Mouse (Mus musculus) cerebellum, adult 9-10 months (tissue): ENCODE results near the gene Adgrv1.
A peak's percentile ranks its signal among the peaks of the same experiment; 100 is the strongest.

Experiments
- DNase-seq: peaks from one replicate; pipeline ENCODE4 v3.0.0; 2022

Adgrv1 gene

DNA sequence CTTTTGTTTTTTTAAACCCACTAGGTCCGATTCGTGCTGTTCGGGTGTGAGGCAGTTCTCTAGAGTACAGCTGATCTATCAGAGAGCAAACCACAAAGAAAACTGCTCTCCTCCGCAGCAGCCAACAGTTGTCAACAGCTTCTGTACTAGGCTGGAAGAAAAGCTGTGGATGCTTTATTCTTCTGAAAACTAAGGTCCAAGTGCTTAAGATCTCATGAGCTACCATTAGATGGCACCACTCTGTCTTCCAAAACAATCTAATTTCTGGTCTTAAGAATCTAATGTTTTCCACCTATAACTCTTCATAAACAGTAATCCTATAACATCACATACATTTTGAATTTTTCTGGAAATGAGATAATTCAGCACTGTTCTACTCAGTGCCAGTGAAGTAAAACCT, 22.6 kb downstream of the Adgrv1 start:
- DNase-seq: no peak

DNA sequence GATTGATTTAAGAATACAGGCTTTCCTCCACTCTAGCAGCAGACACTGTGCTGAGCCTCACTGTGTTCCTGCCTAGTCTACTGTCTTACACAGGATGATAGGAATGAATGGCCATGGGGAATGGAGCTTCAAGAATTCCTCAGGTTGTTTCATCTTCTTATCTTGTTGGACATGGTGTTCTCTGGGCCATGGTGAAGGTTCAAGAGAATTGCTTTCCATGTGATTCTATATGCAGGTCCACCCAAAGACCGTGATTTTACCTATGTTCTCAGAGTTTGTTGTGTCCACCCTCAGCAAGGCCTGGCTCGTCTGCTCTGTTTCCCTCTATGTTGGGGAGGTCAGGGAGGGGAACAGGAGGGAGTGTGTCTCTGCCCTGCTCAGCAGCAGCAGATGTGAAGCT, 26.0 kb downstream of the Adgrv1 start:
- DNase-seq: no peak

DNA sequence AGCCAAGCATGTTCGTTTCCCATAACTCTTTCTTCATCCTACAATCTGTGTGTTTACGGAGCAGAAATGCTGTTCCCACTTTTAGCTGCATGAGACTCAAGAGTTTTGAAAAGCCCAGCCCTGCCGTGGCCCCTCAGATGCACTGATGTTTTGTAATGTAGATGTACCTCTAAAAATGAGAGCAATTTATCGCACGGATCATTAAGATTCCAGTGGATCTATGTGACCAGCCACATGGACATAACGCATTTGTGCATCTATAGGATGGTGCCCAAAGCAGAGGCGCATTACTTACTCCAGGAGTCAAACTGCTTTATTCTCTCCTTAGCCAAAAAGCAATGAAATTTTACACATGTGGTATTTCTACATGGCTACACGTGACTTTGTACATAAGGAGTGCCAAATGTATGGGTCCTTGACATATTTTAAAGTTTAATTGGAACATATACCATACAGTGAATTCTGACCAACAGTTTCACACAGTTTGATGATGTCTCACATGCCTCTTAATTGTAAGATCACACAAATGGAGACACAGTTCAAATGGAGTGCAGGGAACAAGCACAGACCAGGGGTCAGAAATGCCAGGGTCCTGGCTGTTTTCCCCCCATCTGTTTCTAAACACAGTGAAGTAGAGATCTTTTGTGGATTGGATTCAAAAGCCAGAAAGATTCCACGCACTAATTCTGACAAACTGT, 35.9 kb downstream of the Adgrv1 start:
- no peak for DNase-seq

DNA sequence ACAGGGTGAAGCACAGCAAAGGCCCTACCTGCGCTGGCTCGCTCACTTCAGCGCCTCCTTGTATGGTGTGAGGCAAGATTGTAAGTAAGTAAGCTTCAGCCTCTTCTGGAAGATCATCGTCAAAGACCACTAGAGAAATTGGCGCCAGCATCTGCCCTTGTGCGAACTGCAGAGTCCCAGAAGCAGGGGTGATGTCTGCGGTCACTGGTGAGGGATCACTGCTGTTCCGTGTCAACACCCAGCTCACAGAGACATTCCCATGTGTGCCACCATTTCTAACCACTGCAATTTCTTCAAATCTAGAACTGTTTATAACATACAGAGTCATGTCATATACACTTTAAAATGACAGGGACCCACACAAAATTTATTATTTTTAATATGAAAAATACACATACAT, 54.3 kb downstream of the Adgrv1 start:
- no peak for DNase-seq

DNA sequence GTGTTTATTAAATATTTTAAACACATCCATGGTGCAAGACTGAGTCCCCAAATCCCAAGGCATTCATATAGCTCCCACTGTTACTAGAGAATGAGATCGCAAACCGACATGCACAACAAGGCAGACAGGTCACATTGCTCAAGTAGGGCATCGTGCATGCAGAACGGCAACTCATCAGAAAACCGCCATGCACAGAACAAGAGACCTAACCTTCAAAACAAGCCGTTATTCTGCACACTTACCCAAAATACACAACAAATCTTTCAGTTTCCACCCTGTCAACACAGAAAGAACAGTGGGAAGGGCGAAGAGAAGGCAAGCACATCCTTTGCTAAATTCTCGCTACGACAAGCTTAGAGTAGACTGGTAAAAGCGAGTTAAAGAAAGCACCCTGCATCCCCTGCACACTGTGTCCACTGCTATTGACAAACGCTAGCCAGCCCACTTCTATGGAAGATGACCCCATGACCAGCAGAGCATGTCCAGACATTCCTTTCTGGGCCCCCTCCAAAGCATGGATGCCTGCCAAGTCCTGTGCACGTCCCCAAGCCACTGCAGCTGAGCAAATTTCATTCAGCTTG, 62.6 kb downstream of the Adgrv1 start:
- DNase-seq: no peak

DNA sequence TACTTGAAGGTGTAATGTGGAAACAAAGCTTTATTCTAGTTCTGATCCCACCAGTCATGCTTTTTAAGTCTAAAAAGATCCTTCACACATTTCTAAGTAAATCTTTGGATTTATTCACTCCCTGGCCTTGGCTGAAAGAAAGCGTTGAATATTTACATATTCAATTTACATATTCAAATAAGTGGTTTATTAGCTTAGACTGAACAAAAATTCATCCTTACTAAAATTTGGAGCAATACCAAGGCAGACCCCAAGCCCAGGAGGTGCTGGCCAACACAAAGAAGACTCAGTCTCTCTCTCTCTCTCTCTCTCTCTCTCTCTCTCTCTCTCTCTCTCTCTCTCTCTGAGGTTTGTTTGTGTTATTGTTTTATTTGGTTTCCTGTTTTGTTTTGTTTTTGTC, 82.9 kb downstream of the Adgrv1 start:
- no peak for DNase-seq

DNA sequence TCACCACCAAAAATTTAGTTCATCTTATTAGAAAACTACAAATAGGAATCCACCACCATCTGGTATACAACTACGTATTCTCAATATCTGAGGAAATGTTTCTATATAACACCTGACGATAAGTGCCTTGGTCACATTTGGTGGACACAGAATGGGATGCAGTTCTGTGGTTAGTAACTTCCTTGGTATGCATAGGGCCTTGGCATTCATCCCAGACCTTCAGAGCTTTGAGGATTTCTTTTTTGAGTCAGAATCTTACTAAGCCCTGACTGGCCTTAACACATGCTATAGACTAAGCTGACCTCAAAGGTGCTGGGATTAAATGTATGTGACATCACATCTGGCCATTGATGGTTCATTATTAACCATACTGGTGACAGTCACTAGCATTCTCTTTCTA, 98.0 kb downstream of the Adgrv1 start:
- no peak for DNase-seq

DNA sequence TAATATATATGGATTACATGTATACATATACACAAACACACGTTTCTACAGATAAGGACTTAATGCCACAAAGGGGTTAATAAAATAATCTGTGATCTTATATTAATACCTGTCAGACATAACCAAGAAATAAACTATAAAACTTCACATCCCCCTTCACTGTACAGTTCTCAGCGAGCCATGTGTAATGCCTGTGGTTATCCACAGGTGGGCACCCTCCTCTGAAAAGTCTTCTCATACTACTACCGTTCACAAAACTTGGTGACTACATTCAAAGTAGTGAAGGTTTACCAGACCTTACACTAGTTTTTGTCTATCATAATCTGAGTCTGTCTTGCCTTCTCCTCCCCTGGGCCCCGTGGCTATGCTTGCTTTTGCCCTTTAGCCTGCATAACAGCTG, 106.3 kb downstream of the Adgrv1 start:
- no peak for DNase-seq

DNA sequence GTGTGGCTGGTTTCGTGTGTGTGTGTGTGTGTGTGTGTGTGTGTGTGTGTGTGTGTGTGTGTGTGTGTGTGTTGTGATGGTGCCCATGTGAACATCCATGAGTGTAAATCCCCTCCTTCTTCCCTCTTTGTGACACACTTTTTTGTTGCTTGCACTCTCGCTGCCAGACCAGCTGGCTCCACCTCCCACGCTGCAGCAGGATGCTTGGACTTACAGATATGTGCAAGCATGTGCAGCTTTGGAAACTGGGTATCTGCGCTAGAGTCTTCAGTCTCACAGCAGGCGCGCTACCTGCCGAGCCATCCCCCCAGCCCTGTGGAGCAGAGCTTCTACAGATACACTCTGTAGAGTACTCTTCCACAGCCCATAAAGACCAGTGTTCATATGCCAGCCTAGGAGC, 122.8 kb downstream of the Adgrv1 start:
- no peak for DNase-seq

DNA sequence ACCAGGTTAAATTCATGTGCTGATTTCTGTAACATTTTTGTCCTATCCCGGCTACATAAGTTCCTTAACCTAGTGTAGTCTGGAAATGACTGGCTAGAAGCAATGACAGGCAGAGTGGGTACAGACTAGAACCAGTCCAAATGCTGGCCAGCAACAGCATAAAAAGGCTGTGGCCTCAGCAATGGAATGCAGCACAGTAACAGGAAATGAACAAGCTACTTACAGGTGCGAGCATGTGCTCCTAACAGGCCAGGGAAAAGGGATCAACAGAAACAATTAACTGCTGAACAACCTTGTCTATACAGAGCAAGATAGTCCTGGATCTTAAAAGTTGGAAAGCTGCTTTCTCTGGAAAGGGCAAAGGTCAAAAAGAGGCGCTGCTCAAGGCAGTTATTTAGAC, 135.9 kb downstream of the Adgrv1 start:
- no peak for DNase-seq

DNA sequence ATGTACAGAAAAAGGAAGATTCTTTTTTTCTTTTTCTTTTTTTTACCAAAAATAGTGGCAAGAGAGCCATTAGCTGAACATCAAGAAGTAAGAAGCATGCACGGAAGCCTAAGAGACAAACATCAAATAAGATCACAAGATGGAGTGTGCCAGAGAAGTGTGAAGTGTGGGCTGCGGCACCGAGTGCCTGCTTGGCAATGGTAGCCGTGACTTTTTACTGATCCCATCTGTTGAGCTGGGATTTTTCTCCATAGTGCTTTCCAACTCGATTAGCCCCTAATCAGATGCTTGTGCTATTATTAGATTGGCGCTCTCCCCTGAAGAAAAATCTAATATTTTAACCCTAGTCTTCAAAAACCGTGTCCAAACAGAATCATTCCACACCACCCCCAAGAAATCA, 141.0 kb downstream of the Adgrv1 start:
- no peak for DNase-seq

DNA sequence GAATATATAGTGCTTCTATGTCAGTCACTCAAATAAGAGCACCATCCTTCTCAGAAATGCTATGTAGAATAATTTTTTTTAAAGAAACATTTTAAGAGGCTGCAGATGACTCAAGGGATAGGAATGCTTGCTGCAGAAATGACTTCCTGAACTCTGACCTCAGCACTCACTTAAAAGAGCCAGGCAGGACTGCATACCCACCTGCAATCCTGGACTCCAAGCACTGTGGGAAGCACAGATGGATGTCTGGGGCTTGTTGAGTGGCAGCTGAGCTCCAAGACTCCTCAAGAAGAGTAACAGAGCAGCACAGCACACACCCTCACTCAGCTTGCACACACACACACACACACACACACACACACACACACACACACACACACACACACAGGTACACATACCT, 146.0 kb downstream of the Adgrv1 start:
- no peak for DNase-seq

DNA sequence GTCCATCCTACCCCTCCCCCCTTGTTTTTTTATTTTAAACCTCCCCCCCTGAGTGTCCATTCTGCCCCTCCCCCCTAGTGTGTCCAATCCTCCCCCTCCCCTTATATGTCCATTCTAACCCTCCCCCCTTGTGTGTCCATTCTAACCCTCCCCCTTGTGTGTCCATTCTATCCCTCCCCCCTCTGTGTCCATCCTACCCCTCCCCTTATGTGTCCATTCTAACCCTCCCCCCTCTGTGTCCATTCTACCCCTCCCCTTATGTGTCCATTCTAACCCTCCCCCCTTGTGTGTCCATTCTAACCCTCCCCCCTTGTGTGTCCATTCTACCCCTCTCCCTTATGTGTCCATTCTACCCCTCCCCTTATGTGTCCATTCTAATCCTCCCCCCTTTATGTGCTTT, 159.2 kb downstream of the Adgrv1 start:
- DNase-seq: no peak

DNA sequence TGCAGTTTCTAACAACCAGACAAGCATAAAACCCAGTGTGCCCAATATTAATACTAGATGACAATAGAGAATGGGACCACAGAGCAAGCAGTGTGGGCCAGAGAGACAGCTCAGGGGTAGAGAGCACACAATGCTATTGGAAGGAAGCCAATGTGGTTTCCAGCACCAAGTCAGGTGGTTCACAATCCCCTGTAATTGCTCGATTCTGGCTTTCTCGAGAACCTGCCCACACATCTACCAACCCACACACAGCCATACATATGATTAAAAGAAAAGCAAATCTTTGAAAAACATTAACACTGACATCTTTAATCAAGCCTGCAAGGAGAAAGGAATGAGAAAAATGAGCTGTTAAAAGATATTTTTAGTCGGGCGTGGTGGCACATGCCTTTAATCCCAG, 166.3 kb downstream of the Adgrv1 start:
- no peak for DNase-seq

DNA sequence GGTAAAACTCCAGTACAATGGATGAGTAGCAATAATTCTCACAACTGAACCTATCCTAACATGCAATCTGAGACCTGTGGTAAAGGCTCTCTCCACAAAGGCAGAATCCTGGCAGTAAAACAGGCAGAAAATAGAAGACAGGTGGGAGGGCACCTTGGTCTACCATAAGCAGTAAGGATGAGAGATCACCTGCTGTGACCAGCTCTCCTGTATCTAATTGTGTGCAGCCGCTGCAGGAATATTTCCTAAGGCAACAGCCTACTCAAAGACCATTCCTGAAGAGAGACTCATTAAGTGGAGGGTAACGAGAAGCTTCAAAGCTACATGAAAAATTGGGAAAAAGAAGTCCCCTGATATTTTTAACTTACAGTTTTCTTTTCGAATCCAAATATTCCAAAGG, 167.2 kb downstream of the Adgrv1 start:
- DNase-seq: peak; percentile 1

DNA sequence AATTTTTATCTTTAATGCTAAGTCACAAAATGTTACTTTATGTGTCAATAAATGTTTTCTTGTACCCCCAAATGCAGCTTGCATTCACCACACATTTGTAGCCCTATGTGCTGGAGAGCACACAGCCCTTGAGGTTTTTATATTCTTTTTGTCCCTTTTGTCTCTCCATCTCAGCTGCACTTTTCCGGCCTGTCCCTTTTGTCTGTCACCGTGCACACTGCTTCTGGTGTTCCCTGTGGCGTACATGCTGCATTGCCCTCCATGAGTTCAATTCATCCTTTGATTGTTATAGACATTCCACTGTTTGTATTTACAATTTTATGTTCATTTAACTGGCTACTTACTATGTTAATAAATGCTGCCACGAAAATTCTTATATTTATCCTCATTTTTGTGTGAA, 183.3 kb downstream of the Adgrv1 start:
- no peak for DNase-seq

DNA sequence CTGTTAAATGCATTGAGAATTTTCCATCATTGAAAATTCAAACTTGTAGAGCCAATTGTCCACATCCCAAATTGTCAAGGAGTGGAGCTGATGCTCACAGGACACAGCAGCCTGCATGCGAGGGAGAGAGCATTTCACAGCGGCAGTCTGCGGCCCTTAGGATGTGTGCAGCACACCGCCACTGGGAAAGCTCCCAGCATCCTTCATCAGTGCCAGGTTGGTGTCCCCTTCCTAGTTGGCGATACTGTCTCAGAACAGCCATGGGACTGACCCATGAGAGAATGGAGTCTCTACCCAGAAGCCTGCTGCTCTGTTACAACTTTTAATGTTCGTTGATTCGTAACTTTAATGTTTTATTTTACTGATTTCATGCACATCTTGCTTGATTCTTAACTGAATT, 183.8 kb downstream of the Adgrv1 start:
- DNase-seq: no peak

DNA sequence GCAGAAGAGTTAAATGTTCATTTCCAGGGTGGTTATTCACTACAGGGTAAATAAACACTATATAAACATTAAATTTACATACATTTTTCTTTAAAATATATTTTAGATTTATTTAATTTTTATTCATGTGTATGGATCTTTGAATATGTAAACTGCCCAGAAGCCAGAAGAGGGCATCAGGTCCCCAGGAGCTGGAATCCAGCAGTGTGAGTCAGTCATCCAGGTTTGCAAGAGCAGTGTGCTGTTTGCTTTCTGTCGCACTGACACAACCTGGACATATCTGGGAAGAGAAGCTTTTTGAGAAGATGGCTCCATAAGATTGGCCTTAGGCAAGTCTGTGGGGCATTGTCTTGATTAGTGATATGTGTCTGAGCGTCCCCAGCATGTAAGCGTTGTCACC, 191.5 kb downstream of the Adgrv1 start:
- no peak for DNase-seq

DNA sequence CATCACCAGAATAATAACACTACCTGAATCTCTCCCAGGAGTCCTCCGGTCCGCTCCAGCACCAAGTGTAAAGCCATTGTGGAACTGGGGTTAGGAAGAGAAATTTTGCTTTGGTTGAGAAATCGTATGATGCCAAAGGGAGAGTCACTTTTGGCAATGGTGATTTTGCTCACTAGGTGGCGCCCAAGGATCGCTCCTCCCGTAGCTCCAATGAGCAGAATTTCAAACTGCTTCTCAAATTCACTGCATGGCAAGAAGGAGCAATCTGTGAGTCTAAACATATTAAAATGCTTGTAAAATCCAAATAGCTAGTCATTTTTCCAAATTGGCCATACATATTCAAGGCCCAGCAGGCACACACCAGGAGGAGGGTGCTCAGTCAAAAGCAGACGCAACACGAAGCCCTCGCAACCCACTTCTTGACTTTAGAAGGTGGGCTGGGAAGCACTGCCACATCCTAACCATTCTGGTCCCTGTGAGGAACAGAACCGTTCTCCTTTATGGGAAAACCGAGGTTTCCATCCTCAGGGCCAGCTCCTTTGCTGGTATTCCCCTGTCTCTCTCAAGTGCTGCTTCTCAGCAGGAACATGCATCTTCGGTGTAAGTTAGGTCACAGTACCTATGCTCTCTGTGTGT, 193.4 kb downstream of the Adgrv1 start:
- peak; percentile 72 for DNase-seq

DNA sequence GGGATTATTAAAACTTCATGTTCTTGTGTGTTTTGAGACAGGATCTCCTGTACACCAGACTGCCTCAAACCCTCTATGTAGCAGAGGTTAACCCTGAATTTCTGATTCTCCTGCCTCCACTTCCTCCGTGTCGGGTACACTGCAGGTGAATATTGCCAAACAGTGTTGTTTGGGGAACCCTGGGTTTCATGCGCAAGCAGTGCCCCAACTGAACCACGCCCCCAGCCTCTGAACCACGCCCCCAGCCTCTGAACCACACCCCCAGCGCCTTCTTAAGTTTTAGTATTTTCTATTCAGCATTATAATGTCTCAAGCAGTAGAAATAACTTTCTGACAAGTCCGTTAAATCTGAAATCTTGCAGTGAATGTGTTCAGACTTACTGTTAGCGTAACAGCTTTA, 195.9 kb downstream of the Adgrv1 start:
- DNase-seq: no peak

DNA sequence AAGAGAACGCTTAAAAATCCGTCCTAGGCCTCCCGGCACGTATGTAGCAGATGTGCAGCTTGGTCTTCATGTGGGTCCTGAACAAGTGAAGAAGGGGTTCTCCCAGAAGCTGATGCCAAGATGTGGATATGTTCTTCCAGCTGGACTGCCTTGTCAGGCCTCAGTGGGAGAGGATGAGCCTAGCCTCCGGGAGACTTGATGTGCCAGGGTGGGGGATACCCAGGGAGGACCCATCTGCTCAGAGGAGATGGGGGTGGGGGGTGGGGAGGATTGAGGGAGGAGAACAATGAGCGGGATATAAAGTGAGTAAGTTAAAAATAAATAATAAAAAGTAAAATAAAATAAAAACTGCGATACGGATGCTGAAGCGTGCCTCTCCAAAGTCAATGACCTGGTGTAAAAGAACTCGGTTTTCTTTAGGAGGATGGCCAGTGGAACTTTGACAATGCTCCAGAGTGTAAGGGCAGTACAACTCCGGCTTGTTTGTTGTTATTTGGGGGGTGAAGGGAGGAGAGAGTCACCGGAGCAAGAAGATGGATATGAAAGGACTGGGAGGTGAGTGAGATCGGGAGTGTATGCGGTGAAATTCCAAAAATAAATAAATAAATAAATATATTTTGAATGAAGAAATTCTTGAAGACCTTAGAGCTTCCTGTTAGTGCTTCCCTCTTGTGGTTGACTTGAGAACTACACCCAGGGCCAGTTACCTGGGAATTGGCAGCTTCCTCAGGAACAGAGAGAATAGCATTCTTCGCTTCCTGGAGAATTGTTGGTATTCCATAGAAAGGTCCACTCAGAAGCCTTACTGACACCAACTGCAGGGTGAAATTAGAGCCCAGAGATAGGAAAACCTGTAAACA, 205.8 kb downstream of the Adgrv1 start:
- peak; percentile 50 for DNase-seq

DNA sequence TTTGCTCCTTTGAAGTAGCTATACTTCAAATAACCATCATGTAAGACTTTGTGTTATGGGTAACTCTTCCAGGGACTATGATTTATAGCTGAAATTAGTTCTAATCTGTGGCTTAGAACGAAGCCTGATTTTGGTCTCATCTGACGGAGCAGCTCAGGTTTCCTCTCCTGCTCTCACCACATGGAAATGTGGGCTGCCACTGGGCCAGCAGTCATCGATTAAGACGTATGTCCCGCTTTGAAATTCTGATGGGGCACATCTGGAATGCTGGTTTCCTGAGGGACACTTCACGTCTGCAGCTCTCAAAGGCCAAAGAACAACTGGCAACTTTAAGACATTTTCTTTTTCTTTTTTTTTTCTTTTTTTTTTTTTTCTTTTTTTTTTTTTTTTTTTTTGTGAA, 207.8 kb downstream of the Adgrv1 start:
- no peak for DNase-seq

DNA sequence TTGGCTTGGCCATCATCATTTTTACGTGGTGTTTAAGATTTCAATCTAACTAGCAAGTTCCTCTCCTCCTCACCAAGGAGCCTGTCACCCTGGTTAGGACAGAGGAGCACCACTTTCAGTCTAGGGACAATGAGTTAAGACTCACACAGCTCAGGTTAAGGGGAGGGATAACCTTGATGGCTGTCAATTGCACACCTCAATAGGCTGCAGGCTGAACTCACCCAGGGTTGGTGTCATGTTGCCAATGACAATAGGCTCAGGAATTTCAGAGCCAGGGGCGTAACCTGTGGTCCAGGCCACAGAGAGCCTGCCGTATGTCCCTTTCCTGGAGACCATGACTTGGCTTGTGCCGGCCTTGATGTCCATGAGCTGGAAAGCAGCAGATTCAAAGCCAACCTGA, 209.0 kb downstream of the Adgrv1 start:
- DNase-seq: no peak
